Mouse (Mus musculus) hindbrain, embryonic 11.5 days (tissue): ENCODE measurements around the gene Col4a1. TPM values are rescaled to one million over a fixed set of nuclear protein-coding genes. Genes with fewer than 3 reads are reported as not detected.
A peak's percentile ranks its signal among the peaks of the same experiment; 100 is the strongest.

ENCODE experiments used
- ATAC-seq: fragments of 200-750 bp; cut with Nextera tagmentation; 2 replicates; pipeline ENCODE4 v1.8.0; 2017; ENCODE audit warnings: mild to moderate bottlenecking, moderate TSS enrichment, moderate library complexity; ENCODE audit not compliant: low FRiP score
- DNase-seq: peaks from one replicate; pipeline ENCODE4 v3.0.0-alpha.2; 2015; ENCODE audit warnings: low spot score
- H3K27ac ChIP-seq: fragments of 300-500 bp; sonication (generic); 2 replicates; pipeline ENCODE4 v1.5.1; 2014; ENCODE audit warnings: mild to moderate bottlenecking, low read depth, low read length
- H3K27me3 ChIP-seq: fragments of 300-500 bp; sonication (generic); 2 replicates; pipeline ENCODE4 v1.6.1; 2014; ENCODE audit warnings: mild to moderate bottlenecking, low read length, moderate library complexity, mixed read lengths; ENCODE audit not compliant: control insufficient read depth, insufficient read depth
- H3K36me3 ChIP-seq: fragments of 300-500 bp; sonication (generic); 2 replicates; pipeline ENCODE4 v1.6.1; 2014; ENCODE audit warnings: mild to moderate bottlenecking, low read length, moderate library complexity, mixed read lengths; ENCODE audit not compliant: control insufficient read depth, insufficient read depth
- H3K4me1 ChIP-seq: fragments of 300-500 bp; sonication (generic); replicated peaks from 2 replicates; pipeline ENCODE4 v1.6.1; 2014; ENCODE audit warnings: low read length, mixed read lengths; ENCODE audit not compliant: control insufficient read depth, insufficient read depth
- H3K4me2 ChIP-seq: fragments of 300-500 bp; sonication (generic); replicated peaks from 2 replicates; pipeline ENCODE4 v1.6.1; 2014; ENCODE audit warnings: mild to moderate bottlenecking, low read depth, low read length
- H3K4me3 ChIP-seq: fragments of 300-500 bp; sonication (generic); 2 replicates; pipeline ENCODE4 v1.5.1; 2014; ENCODE audit warnings: low read depth, low read length
- H3K9ac ChIP-seq: fragments of 300-500 bp; sonication (generic); 2 replicates; pipeline ENCODE4 v1.6.1; 2014; ENCODE audit warnings: low read depth, low read length
- H3K9me3 ChIP-seq: fragments of 300-500 bp; sonication (generic); 2 replicates; pipeline ENCODE4 v1.6.1; 2016; ENCODE audit warnings: low read length; ENCODE audit not compliant: control insufficient read depth
- WGBS: fragments of 180-500 bp; shearing (Covaris S2); extraction: QIAGEN DNeasy Blood & Tissue Kit; methylation state at CpG from one replicate; pipeline ENCODE4 v1.1.7; 2014; 5-methylcytosine and 5-hydroxymethylcytosine counted together
- polyA plus RNA-seq: library from polyadenylated mRNA; unstranded; fragments of >200 nt; fragmentation: Nextera tagmentation; extraction: Ambion mirVana; gene quantifications from 2 replicates; pipeline ENCODE4 v1.2.1, GENCODE M21; 2014

Gene Col4a1
- polyA plus RNA-seq, 1 experiment from 2014 or later: 91.8 TPM

GRCm38 (mm10) chr8:11230277-11230676 lies 82.3 kb downstream of the Col4a1 start:
- Histone ChIP-seq H3K27ac (no peak overlapping the region), H3K9ac (no peak overlapping the region), H3K27me3 (no peaks in the 10 kb centered on the region), H3K4me3 (no peak overlapping the region), H3K4me2 (no peak overlapping the region), H3K36me3 (no peaks in the 10 kb centered on the region), H3K4me1 (no peaks in the 10 kb centered on the region), H3K9me3 (no peaks in the 10 kb centered on the region)
- 50% methylated on average over 4 of the region's 4 CpGs for WGBS
- DNase-seq (no peak), ATAC-seq (no peak)

- Histone ChIP-seq H3K4me2 (no peak overlapping the region), H3K4me3 (no peak overlapping the region), H3K9ac (no peak overlapping the region), H3K9me3 (no peaks in the 10 kb centered on the region), H3K27ac (no peak overlapping the region), H3K27me3 (no peaks in the 10 kb centered on the region), H3K36me3 (no peaks in the 10 kb centered on the region), H3K4me1 (no peaks in the 10 kb centered on the region)
- 59% methylated on average over 7 of the region's 7 CpGs for WGBS
- ATAC-seq (no peak), DNase-seq (no peak)
Observed at GRCm38 (mm10) chr8:11227421-11227820, 85.2 kb downstream of the Col4a1 start.

- Histone ChIP-seq H3K4me2 (no peak overlapping the region), H3K27me3 (no peaks in the 10 kb centered on the region), H3K36me3 (no peaks in the 10 kb centered on the region), H3K9ac (no peak overlapping the region), H3K4me3 (no peak overlapping the region), H3K27ac (no peak overlapping the region), H3K9me3 (no peaks in the 10 kb centered on the region), H3K4me1 (no peaks in the 10 kb centered on the region)
- WGBS: 88% methylated on average over 13 of the region's 13 CpGs
- ATAC-seq (no peak), DNase-seq (no peak)
Observed at GRCm38 (mm10) chr8:11225577-11226434, 86.8 kb downstream of the Col4a1 start.

- no peak overlapping the region for H3K27ac ChIP-seq
- WGBS: 69% methylated on average over 7 of the region's 7 CpGs
- no peaks in the 10 kb centered on the region for H3K36me3 ChIP-seq
- no peaks in the 10 kb centered on the region for H3K27me3 ChIP-seq
- no peaks in the 10 kb centered on the region for H3K4me1 ChIP-seq
- H3K9ac ChIP-seq: no peak overlapping the region
- no peak for DNase-seq
- no peak overlapping the region for H3K4me3 ChIP-seq
- no peak for ATAC-seq
- no peaks in the 10 kb centered on the region for H3K9me3 ChIP-seq
- no peak overlapping the region for H3K4me2 ChIP-seq
Observed at GRCm38 (mm10) chr8:11224178-11224577, 88.4 kb downstream of the Col4a1 start.

GRCm38 (mm10) chr8:11221353-11221752 lies 91.3 kb downstream of the Col4a1 start:
- ATAC-seq (no peak), DNase-seq (no peak)
- H3K4me2 ChIP-seq: no peak overlapping the region
- H3K9me3 ChIP-seq: no peaks in the 10 kb centered on the region
- H3K4me1 ChIP-seq: no peaks in the 10 kb centered on the region
- no peak overlapping the region for H3K27ac ChIP-seq
- no peak overlapping the region for H3K4me3 ChIP-seq
- WGBS: 93% methylated on average over 5 of the region's 5 CpGs
- no peak overlapping the region for H3K9ac ChIP-seq
- no peaks in the 10 kb centered on the region for H3K27me3 ChIP-seq
- H3K36me3 ChIP-seq: no peaks in the 10 kb centered on the region

- 89% methylated on average over 6 of the region's 6 CpGs for WGBS
- DNase-seq: no peak
Observed at GRCm38 (mm10) chr8:11219282-11219681, 93.3 kb downstream of the Col4a1 start.

GRCm38 (mm10) chr8:11215231-11215630 lies 97.4 kb downstream of the Col4a1 start:
- Histone ChIP-seq H3K27ac (no peak overlapping the region), H3K27me3 (no peaks in the 10 kb centered on the region), H3K4me1 (no peaks in the 10 kb centered on the region), H3K4me3 (no peak overlapping the region), H3K4me2 (no peak overlapping the region), H3K9me3 (no peaks in the 10 kb centered on the region), H3K36me3 (no peaks in the 10 kb centered on the region), H3K9ac (no peak overlapping the region)
- ATAC-seq (peak; percentile 61; the same call in 1 of the 2 replicates), DNase-seq (peak; percentile 81)
- 46% methylated on average over 1 of the region's 1 CpGs for WGBS

More at GRCm38 (mm10) chr8:11219282-11219681, 93.3 kb downstream of the Col4a1 start:
- Histone ChIP-seq H3K9ac (no peak overlapping the region), H3K4me3 (no peak overlapping the region), H3K27ac (no peak overlapping the region), H3K9me3 (no peaks in the 10 kb centered on the region), H3K27me3 (no peaks in the 10 kb centered on the region), H3K4me1 (no peaks in the 10 kb centered on the region), H3K36me3 (no peaks in the 10 kb centered on the region), H3K4me2 (no peak overlapping the region)
- no peak for ATAC-seq

- Histone ChIP-seq H3K9ac (no peak overlapping the region), H3K9me3 (no peaks in the 10 kb centered on the region), H3K4me2 (no peak overlapping the region), H3K4me1 (no peaks in the 10 kb centered on the region), H3K27me3 (no peaks in the 10 kb centered on the region), H3K4me3 (no peak overlapping the region), H3K27ac (no peak overlapping the region), H3K36me3 (no peaks in the 10 kb centered on the region)
- 85% methylated on average over 8 of the region's 8 CpGs for WGBS
- ATAC-seq: no peak
- no peak for DNase-seq
Observed at GRCm38 (mm10) chr8:11206509-11206908, 106.1 kb downstream of the Col4a1 start.

- Histone ChIP-seq H3K27ac (no peak overlapping the region), H3K9ac (no peak overlapping the region), H3K9me3 (no peaks in the 10 kb centered on the region), H3K4me3 (no peak overlapping the region), H3K4me2 (no peak overlapping the region), H3K36me3 (no peaks in the 10 kb centered on the region), H3K4me1 (no peaks in the 10 kb centered on the region), H3K27me3 (no peaks in the 10 kb centered on the region)
- 88% methylated on average over 9 of the region's 9 CpGs for WGBS
- no peak for ATAC-seq
- no peak for DNase-seq
Observed at GRCm38 (mm10) chr8:11205532-11205931, 107.1 kb downstream of the Col4a1 start.
